Mouse (Mus musculus) layer of hippocampus, postnatal 36 days (tissue): ENCODE measurements at regions not wholly inside any gene's neighbourhood (a gene's known extent, or its start where the extent isn't known, plus 50 kb on each side); places are given as distances from the start of the nearest gene placed in this dataset.
A peak's percentile ranks its signal among the peaks of the same experiment; 100 is the strongest.

Experiments used
- DNase-seq, 2 experiments: peaks; one replicate each; pipeline ENCODE4 v3.0.0; 2022

DNA sequence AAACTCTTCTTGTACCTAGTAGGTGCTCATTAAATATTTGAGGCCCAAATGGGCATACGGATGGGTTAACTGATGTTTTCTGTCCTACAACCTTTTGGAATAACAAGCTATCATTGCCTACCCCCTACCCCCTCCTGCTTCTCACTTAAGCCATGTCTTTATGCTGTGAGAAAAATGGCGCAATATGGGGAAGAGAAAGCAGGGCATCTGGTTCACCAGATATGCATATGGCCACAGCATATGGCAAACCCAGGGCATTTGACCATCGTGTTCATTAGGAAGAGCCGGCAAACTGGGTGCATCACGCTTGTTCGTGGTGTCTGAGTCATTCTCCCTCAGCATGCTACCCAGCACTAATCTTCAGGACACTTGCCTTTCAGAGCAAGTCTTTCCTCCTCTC, 616.1 kb downstream of the Bcl11a start:
- DNase-seq = no peak

DNA sequence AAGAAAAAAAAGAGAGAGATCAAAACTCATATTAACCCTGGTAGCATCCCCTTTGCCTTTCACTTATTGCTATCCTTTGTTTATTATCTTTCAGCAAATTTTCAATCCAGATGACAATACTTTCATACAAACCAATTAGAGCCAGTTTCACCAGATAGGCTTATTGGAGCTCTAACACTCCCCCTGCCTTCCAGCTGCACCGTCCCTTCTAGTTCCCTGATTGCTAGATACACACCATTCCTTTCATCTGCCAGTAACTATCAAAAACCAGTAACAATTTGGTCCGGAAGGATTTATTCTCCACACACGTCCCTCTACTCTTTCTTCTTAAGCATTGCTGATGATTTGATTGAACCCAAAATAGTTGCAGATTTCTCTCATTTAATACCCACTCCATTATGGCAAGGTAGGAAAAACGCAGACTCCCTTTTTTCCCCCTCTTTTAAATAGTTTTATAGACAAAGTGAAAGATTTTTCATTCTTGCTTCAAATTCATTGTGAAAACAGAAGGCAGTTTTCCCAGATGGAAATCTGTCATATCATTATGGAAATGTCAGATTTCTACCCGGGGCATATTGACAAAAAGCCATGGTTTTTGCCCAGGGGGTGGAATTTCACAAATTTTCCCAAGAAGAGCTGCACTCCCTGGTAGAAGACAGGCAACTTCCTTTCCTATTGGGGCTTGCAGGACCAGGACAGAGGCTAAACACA, 617.3 kb downstream of the Bcl11a start:
- no peak for DNase-seq

DNA sequence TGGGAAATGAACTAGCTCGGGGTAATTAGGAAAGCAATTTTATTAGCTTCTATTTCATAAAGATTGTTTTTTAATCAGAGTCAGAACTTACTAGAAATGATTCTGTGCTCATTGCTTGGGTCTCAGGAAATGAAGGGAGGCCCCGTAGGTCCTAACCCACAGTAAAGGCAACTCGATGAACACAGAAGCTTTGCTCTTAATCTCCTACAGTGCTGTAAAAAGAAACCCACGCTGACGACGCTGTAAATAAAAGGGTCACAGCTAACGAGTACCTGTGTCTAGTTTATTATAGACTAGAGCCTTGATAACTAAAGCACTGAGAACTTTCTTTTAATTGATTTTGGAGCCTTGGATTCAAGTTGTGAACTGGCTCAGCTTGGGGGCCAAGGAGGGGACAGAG, 618.7 kb downstream of the Bcl11a start:
- DNase-seq = no peak

DNA sequence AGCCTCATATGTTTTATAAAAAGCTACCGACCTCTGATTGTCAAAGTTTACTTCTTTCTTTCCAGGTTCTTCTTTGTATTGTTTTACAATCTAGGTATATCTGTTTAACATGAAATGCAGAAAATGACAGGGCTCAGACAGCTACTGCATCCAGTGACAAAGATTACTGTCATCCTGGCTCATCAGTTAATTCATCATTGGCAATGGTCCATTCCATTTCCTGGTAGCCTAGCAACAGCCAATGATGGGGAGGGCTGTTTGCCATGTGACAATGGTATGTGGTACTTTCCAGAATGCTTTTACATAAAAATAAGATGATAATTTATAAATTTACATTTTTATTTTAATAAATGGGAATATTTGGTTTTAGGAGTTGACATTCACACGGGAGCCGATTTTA, 630.9 kb downstream of the Bcl11a start:
- DNase-seq = no peak

DNA sequence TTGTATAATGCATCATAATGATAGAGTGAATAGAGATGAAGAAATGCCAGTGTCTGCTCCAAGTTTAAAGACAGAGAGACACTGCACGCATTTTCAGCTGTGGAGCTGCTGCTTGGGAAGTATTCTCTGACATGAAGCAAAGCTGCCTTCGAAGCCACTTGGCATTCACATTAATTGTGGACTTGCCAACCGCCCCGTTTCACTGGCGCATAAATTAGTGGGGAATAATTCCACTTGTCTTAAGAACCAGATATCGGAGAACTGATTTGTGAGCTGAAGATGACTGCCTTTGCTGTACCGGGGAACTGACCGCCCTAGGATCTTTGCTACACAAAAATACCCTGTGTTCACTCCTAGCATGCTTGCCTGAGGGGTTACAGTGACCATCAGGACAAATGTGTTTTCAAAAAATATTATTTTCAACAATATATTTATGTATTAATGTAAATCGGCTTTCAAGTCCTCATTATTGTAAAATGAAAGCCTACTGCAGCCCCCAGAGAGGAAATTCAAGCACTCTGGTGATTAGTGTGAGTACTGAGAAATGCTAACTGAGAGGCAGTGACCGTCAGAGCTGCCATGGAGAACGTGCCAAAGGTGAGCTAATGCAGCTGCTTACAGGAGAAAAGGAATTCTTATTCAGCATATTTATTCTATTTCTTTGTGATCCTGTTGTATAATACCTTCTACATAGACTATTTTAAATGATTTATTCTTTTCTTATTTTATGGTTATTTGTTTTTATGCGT, 638.9 kb downstream of the Bcl11a start:
- DNase-seq = peak in 1 of 2 experiments; percentile 36

DNA sequence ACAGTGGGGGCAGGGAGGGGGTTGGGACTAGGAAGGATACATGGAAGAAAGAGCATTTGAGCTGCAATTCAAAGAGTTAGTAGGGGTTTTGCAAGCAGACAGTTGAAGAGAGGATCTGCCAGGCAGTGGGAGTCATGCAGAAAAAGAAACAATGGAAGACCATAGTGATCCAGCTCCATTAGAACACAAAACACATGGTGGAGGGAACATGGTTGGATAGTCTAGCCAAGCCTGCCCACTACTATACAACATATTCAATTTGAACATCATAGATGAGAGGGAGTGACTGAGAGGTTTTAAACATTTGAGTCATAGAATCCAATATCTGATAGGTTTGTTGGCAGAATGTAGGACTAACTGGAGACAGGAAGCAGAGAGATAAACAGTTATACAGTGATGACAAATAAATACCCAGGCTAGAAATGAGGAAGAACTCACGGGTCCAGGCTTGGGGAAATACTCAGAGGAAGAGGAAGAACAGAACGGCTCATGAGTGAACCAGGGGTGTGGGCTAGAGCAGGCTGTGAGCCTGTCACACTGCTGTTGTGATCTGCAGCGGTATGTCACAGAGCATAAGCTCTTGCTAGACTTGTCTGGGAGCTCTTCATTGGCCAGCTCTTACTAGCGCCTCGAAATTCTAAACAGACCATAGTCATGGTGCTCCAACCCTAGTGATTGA, 646.5 kb downstream of the Bcl11a start:
- DNase-seq = no peak

DNA sequence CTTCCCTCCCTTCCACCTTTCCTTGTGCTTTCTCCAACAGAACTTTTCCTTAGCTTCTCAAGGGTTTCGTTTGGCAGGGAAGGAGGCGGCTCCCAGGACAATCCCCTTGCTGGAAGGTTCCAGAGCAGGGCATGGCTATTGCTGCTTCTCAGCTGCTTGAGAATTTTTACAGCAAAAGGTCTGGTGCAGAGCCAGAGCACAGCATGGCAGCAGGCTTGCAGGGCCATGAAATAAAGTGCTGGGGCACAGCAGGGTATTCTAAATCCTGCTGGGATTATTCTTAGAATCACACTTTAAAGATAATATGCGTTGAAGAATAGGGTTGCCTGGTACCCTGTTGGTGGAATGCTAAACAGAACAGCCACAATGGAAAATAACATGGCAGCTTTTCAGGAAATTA, 648.5 kb downstream of the Bcl11a start:
- DNase-seq = no peak

DNA sequence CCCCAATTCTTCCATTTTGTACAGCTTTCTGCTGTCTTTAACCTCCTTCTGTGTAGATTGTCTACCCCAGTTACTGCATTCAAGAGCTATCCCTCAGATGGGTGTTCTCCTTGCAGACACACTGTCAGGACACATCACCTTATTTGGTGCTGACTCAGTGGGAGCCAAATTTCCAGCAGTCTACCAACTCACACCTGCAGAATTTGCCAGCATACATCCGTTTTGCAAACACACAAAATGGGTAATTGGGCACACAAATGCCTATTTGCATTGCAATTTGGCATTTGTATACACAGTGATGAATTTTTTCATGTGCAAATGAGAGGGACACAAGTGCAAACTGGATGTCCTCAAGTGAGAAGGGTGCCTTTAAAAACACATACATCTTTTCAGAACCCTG, 649.5 kb downstream of the Bcl11a start:
- DNase-seq = no peak

DNA sequence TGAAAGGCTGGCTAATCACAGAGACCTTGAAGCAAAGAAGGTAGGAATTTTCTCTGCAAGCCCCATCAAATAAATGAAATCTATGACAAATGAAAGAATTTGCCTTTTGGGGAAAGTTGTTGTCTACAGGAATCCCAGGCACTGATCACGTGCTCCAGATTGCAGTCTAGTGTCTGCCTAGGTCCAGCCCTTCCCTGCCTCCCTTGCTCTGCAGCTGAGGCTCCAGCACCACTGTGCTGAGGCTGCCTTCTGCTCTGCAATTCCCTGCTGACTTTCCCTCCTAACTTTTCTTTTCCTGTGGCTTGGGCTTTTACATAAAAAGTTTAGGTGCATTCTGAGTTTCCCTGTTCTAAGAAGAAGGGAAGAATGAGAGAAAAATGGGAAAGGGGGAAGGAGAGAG, 653.6 kb downstream of the Bcl11a start:
- no peak for DNase-seq

DNA sequence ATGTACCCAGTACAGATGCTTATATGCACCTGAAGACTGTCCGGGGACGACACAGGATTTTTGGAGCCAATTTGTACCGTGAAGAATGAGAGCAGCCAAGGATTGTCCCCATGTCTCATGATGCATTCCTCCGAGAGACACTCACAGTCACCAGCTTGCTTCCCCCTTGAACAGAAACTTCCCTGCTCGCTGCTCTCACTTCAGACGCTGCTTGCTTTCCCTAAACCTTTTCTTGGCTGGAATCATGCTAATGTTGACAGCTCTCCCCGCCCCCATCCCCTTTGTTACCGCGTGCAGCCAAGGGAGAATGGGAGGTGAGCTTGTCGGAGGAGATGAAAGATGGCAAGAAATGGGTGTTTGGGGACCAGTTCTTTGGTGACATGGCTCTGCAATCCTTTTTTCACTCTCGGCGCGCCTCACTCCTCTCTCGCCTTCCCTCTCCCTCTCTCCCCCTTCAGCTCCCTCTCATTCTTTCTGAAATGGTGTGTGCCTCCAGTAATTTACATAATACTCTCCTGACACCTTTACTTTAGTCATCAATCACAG, 661.9 kb downstream of the Bcl11a start:
- DNase-seq = no peak

DNA sequence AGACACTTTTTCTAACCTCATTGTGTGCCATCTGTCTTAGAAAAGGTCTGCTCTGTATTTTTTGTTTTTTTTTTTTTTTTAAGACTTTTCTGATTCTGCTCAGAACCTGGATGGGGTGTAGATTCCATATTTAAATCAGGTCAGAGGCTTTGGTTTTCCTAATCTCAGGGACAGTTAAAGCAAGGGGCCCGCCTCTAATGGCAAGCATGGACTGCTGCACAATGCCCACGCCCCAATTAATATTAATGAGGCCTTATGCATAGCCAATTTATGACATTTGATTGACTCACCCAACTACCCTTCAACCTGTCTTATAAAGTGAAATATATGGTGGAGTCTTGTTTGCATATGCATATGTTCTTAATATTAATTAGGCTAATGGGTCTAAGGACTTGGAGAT, 662.6 kb downstream of the Bcl11a start:
- DNase-seq = no peak

DNA sequence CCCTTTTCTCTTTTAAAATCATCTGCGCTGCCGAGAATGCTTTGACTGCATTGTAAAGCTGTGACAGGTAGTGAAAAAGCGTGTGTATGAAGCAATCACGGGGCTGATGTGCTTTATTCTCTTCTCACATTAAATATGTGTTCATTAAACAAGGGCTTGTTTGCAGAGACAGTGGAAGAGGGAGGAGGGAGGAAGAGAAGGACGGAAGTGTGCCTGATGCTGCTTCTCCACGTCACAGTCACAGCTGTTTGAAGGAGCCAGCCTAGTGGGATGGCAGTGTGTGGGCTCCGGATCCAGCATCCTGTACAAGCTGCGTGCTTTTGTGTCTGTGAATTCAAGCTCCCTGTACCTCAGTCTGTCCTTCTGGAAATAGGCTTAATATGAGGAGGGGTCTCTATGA, 664.7 kb downstream of the Bcl11a start:
- DNase-seq = peak in 1 of 2 experiments; percentile 42

DNA sequence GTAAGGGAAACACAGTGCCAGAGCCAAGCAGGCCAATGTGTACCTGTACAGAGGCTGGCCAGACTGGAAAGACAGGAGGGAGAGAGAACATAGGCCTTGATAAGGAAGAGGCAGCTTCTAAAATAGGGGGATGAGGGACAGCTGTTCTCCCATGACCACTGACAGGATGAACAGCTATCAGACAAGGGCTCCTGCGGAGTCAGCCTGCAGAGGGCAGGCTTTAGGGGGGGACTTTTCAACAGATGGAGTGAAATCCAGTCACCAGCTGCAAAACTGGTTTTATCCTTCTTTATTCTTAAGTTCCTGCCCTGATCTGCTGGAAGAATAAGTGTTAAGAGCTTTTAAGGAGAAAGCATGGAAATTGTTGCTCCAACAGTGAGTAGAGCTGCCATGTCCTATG, 665.6 kb downstream of the Bcl11a start:
- DNase-seq = no peak

DNA sequence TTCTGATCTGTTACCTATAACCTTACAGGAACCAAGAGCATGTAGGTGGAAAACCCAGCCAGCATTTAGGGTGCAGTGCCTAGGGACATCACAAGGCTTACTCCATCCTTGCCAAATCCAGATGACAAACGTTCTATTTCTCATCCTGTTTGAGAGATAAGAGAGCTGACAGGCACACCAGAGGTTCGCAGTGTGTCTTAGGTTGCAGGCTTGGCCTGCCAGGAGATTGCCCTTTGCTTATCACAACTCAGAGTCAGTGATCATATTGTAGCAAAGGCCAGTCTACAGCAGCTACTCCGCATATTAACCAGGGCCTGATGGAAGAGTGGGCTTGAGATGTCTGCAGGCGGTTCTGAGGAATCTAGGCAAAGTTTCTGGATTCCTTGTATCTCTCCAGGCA, 668.0 kb downstream of the Bcl11a start:
- DNase-seq = no peak

DNA sequence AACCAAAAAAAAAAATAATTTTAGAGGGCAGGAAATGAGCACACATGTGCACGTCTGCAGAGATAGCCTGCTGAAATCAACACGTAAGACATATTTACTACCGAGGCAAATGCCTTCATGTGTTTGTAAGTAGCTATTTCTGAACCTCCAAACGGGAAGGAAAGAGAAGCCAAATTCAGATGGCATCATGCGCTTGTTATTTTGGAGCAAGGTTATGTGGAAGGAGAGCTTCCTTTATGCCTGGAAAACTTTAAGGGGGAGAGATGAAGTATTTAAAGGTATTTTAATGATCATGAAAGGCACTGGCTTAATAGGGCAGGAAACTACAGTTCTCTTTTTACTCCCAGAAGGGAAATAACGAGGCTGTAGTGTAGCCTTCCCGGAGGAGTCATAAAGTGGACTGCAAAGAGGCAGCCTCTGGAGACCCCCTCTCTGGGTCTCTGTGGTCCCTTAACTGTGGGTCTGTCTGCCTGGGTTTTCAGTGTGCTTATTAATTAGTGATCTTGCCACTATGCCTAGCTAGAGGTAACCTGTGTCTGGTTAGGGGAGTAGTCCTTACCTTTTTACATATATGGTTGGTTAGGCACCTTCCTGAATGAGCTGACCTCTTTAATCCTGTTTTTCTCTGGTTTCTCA, 672.4 kb downstream of the Bcl11a start:
- DNase-seq = no peak

DNA sequence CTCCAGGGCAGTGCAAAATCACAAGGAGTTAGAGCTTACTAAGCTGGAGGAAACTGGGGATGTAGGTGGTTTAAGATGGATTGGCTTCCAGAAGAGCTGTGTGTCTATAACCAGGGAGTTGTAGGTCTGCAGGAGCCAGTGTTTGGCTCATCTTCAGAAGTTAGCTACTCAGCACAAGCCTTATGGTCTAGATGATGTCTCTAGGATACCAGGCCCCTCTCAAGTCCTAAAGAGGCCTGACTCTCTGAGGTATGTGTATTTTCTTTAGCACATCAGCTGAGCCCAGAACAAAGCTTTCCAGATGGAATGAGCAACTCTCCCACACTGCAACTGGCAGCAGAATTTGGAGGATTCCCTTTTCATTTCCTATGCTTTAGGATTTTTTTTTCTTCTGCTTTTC, 680.3 kb downstream of the Bcl11a start:
- DNase-seq = no peak

DNA sequence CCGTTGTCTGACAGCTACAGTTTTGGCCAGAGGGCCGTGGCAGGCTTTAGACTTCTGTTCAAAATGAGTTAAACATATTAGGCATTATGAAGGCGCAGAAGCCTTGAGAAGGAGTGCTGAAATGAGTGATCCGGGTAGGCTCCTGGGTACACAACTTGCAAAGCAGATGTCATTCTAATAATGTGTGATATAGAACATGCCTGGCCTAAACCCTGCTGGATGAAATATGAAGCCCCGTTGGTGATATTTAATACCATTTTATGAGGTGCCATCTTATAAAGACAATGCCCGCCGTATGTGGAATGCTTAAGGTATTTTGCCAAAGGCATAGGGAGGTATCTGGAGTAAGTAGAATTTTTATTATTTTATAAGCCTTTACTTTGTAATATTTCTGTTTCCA, 705.6 kb downstream of the Bcl11a start:
- DNase-seq = no peak

DNA sequence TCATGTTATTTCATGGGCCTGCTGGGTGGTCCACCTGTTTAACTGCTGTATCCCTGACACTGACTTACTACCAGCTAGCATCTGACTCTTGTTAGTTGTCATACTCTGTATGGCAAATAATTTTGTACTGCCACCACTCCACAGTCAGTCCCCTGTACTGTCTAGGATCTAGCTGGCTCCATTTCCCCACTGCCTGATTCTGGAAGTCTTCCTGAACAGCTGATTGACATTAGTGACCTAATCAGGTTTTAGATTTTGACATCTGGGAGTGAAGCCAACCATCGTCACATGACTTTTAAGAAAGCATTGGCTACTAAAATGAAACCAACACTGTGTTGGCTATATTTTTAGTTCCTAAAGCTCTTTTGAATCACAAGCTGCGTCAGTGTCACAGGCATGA, 711.3 kb downstream of the Bcl11a start:
- DNase-seq = no peak

DNA sequence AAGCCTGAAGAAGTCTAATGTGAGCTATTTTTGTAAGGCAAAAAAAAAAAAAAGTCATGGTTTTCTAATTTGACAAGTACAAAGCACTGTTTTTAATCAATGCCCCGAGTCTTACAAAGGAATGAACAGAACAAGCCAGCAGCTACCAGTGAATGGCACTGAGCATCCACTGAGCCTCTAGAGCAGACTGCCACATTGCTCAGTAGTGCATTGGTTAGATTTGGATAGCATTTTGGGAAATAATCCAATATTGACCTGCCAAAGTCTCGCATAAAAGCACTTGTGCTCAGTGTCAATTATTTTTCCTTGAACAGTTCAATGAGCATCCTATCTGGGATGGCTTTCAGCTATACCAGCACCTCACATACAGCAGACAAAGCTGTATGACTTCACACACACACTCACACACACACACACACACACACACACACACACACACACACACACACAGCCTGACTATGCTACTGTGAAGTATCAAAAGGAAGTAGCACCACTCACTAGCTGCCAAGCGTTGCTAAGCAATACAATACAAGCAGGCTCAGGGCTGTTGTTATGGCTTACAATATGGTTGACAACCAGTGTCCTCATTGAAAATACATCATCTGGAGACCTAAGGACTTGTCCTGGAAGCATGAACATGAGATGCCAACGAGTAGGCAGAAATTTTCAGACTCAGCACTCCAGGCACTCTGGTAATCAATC, 717.8 kb downstream of the Bcl11a start:
- no peak for DNase-seq

DNA sequence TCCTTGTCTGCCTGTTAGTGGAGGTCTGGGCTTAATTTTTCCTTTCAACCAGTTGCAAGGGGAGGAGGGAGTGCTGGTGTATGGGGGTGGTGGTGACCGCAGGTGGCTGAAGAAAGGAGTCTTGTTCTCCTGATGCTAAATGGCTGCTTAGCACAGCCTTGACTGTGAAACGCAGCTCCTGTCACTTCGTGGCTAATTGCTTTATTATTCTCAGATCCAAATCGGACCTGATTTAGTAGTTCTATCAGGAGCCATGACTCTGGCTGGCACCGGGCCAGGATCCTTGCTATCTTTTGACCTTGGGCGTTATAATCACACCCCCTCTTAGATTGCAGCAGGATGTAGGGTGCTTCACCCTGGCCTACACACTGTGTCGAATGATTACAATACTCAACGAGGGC, 726.8 kb downstream of the Bcl11a start:
- DNase-seq = no peak

DNA sequence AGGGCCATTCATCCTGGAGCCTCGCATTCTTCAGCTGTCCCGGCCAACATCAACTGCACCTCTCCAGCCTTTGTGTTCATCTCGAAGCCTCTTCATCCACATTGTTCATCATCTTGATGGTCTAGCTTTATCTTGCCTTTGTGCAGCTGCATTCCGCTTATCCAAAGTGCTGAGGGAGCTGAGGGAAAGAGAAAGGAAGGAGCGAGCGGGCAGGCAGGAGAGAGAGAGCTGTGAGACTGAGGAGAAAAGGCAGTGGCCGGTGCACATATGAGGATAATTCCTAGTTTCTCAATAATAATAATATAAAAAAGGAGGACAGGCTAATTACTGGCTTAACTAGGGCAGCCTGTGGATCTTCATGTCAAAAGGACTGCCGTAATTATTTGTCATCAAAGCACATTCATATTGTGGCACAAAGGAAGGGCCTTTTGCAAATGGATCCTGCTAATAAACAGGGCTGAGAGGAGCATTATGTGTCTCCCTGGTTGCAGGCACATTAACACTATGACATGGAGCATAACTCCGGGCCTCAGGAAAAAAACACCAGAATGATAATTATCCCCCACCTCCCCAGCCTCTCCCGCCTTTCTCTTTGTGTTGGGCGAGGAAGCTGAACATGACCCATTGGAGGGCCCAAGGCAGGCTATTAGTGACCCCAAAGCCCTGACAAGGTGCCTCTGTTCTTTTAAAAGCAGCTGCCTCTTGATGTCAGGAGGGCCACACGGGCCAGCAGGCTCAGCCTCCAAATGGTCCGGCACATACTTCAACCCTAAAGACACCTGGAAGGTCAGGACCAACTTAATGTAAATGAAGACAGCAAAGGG, 751.9 kb downstream of the Bcl11a start:
- DNase-seq = no peak
